Mouse (Mus musculus) forebrain, embryonic 16.5 days (tissue): ENCODE measurements around the gene Olfr552. TPM values are rescaled to one million over a fixed set of nuclear protein-coding genes. Genes with fewer than 3 reads are reported as not detected.
"Not testable (repeated sequence)": the region's sequence is repeated elsewhere in the genome, so short reads cannot be mapped to it uniquely, and the experiment has no call there.

Source experiments
- ATAC-seq: fragments of 200-750 bp; cut with Nextera tagmentation; 2 replicates; pipeline ENCODE4 v1.8.0; 2017; ENCODE audit warnings: mild to moderate bottlenecking, moderate library complexity
- H3K27ac ChIP-seq: fragments of 300-500 bp; sonication (generic); 2 replicates; pipeline ENCODE4 v1.5.1; 2014; ENCODE audit warnings: low read length, control low read depth
- H3K27me3 ChIP-seq: fragments of 300-500 bp; sonication (generic); replicated peaks from 2 replicates; pipeline ENCODE4 v1.6.1; 2014; ENCODE audit warnings: low read length; ENCODE audit not compliant: control insufficient read depth, insufficient read depth
- H3K36me3 ChIP-seq: fragments of 300-500 bp; sonication (generic); 2 replicates; pipeline ENCODE4 v1.6.1; 2014; ENCODE audit not compliant: control insufficient read depth, insufficient read depth
- H3K4me1 ChIP-seq: fragments of 300-500 bp; sonication (generic); replicated peaks from 2 replicates; pipeline ENCODE4 v1.6.1; 2014; ENCODE audit warnings: low read length; ENCODE audit not compliant: control insufficient read depth, insufficient read depth
- H3K4me2 ChIP-seq: fragments of 300-500 bp; sonication (generic); 2 replicates; pipeline ENCODE4 v1.6.1; 2014; ENCODE audit warnings: mild to moderate bottlenecking, low read length, control low read depth
- H3K4me3 ChIP-seq: fragments of 300-500 bp; sonication (generic); replicated peaks from 2 replicates; pipeline ENCODE4 v1.5.1; 2014; ENCODE audit warnings: mild to moderate bottlenecking, low read length, control low read depth
- H3K9ac ChIP-seq: fragments of 300-500 bp; sonication (generic); replicated peaks from 2 replicates; pipeline ENCODE4 v1.6.1; 2014; ENCODE audit warnings: low read depth, low read length, control low read depth
- H3K9me3 ChIP-seq: fragments of 300-500 bp; sonication (generic); 2 replicates; pipeline ENCODE4 v1.6.1; 2016; ENCODE audit warnings: low read length; ENCODE audit not compliant: control insufficient read depth
- WGBS: fragments of 180-500 bp; shearing (Covaris S2); extraction: QIAGEN DNeasy Blood & Tissue Kit; methylation state at CpG from one replicate; pipeline ENCODE4 v1.1.7; 2014; 5-methylcytosine and 5-hydroxymethylcytosine counted together
- polyA plus RNA-seq: library from polyadenylated mRNA; unstranded; fragments of >200 nt; fragmentation: Nextera tagmentation; extraction: Ambion mirVana; gene quantifications from 2 replicates; pipeline ENCODE4 v1.2.1, GENCODE M21; 2015

The Olfr552 gene
- polyA plus RNA-seq, 1 experiment from 2014 or later, result not detected

DNA sequence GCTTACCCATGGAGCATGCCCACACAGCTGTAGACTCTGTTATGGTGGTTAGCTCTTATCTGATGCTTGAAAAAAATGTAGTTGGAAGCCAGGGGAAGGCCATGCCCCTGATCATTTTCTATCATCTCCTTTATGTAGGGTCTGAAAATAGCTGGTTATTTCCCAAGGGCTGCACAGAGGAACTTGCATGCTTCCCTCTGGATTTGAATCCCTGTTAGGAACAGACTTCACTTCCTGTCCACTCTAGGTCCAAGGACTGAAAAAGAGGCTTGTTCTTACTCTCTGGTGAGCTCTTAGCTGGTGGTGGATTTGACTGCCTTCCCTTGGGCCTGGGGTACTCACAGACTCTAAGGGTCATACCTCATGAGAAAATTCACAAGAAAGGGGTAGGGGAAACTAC is 20.5 kb downstream of the Olfr552 start, which contains the start of gene Olfr553:
Gene Olfr553 (minus strand): TSS at position 101 of the 400 bp plus-strand sequence.
- no peaks in the 10 kb centered on the region for H3K27me3 ChIP-seq
- H3K9me3 ChIP-seq, result no peaks in the 10 kb centered on the region
- H3K36me3 ChIP-seq, result no peaks in the 10 kb centered on the region
- no peak within 1 kb of the TSS for H3K4me3 ChIP-seq
- H3K9ac ChIP-seq, result no peak within 1 kb of the TSS
- ATAC-seq, result no peak
- no peak within 1 kb of the TSS for H3K27ac ChIP-seq
- no peaks in the 10 kb centered on the region for H3K4me1 ChIP-seq
- H3K4me2 ChIP-seq, result no peak within 1 kb of the TSS

DNA sequence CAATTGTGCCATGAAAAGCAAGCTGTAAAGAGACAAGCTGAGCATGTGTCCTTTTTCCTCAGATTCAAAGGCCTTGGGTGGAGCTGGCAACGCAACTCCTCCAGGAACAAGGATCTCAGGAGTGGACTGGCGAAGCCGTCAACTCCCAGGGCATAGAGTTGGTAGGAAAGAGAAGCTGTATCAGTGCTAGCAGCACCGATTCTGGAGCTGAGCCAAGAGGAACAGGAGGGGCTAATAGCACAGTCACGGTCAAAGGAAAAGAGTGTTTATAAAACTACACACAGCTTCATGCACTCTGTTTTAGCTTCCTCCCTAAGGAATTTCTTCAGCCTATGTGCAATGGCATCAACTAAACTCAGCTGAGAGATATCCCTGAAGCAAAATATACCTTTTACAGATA is 22.0 kb downstream of the Olfr552 start:
- no peaks in the 10 kb centered on the region for H3K36me3 ChIP-seq
- no peaks in the 10 kb centered on the region for H3K27me3 ChIP-seq
- no peak overlapping the region for H3K9ac ChIP-seq
- no peaks in the 10 kb centered on the region for H3K9me3 ChIP-seq
- ATAC-seq, result no peak
- 59% methylated on average over 5 of the region's 5 CpGs for WGBS
- H3K27ac ChIP-seq, result no peak overlapping the region
- H3K4me3 ChIP-seq, result no peak overlapping the region
- no peak overlapping the region for H3K4me2 ChIP-seq
- H3K4me1 ChIP-seq, result no peaks in the 10 kb centered on the region

DNA sequence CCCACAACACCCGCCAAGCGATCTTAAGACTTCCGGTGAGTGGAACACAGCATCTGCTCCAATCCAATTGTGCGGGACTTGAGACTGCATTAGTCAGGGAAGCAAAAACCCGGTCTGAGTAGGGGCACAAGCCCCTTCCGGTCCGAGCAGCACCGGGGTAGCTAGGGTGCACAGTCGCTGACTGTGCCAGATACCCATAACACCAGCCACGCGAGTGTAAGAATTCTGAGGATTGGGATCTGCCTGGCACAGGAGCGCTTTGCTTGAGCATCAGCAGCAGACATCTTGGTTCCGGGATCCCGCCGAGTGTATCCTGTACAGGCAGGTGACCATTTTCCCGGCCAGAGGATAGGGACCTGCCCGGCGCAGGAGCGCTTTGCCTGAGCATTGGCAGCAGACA is 22.8 kb downstream of the Olfr552 start:
- not testable (repeated sequence) for H3K27me3 ChIP-seq, H3K4me3 ChIP-seq, ATAC-seq, H3K9me3 ChIP-seq, H3K36me3 ChIP-seq, H3K4me2 ChIP-seq, H3K27ac ChIP-seq, H3K9ac ChIP-seq, H3K4me1 ChIP-seq
- WGBS, result 90% methylated on average over 17 of the region's 19 CpGs

DNA sequence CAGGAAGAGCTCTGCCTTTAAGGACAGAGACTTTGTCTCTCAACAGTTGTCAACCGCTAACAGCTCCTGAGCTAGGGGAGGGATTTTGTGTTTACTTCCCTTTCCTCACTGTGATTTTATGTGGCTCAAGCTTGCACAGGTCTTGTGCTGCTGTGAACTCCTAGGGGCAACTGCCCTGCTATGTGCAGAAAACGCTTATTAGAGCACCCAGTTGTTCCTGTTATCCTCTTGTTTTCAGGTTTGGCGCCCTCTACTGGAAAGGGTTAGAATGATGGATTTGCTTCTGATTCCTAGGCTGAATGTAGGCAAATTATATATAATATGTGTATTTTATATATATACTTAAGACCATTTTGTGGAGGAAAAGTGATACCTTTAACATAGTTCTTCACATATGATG is 39.1 kb downstream of the Olfr552 start:
- no peaks in the 10 kb centered on the region for H3K36me3 ChIP-seq
- WGBS, result 29% methylated on average over 3 of the region's 3 CpGs
- H3K27me3 ChIP-seq, result no peaks in the 10 kb centered on the region
- H3K9me3 ChIP-seq, result no peaks in the 10 kb centered on the region
- H3K27ac ChIP-seq, result no peak overlapping the region
- ATAC-seq, result no peak
- no peaks in the 10 kb centered on the region for H3K4me1 ChIP-seq
- no peak overlapping the region for H3K4me3 ChIP-seq
- H3K9ac ChIP-seq, result no peak overlapping the region
- no peak overlapping the region for H3K4me2 ChIP-seq

DNA sequence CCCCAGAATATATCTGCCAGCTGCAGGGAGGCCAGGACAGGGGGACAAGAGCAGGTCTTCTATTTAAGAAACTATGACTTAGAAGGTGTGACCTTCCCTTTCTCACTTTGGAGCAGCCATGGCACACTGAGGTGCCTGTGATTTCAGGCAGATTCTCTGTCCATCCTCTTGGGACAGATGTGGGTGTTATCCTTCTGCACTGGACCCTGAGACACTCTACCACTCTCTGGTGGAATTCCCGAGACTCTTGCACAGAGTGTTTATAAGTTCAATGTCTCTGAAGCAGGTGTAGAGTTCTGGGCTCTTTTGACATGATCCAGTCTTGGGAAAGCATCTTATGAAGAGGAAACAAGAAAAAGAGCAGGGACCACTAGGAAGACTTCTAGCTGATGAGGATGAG is 40.6 kb downstream of the Olfr552 start, which contains the start of gene Olfr554:
Gene Olfr554 (plus strand): TSS at position 301 of the 400 bp plus-strand sequence.
- no peaks in the 10 kb centered on the region for H3K4me1 ChIP-seq
- H3K4me3 ChIP-seq, result no peak within 1 kb of the TSS
- H3K27me3 ChIP-seq, result no peaks in the 10 kb centered on the region
- no peak for ATAC-seq
- H3K27ac ChIP-seq, result no peak within 1 kb of the TSS
- no peaks in the 10 kb centered on the region for H3K36me3 ChIP-seq
- no peak within 1 kb of the TSS for H3K9ac ChIP-seq
- no peaks in the 10 kb centered on the region for H3K9me3 ChIP-seq
- 68% methylated on average over 1 of the region's 1 CpGs for WGBS
- H3K4me2 ChIP-seq, result no peak within 1 kb of the TSS

DNA sequence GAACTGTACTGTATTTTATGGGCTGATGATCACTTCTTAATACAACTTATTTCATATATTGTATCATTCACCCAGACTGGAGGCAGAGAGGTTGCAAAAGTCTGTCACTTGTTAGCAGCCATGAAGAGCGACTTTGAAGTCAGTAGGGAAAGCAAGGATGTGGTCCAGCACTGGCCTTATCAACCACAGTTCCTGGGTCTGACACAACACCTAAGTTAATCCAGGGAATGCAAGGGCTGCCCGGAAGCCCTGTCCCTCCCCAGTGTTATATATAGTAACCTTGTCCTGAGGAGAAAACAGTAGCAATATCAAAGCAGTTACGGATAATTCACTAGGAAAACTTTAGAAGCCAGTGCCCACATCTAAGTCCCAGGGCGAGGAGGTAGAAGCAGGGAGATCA is 47.4 kb downstream of the Olfr552 start:
- not testable (repeated sequence) for H3K4me2 ChIP-seq, H3K9me3 ChIP-seq, H3K9ac ChIP-seq, H3K27ac ChIP-seq, H3K27me3 ChIP-seq, ATAC-seq, H3K4me1 ChIP-seq, H3K36me3 ChIP-seq, H3K4me3 ChIP-seq
- WGBS, result 84% methylated on average over 3 of the region's 4 CpGs

Other genes starting within 250 kb of the Olfr552 start
- gene Rrm1, start 156.1 kb upstream of the Olfr552 start, polyA plus RNA-seq, result 79.3 and 96.2 TPM in 2 replicates
- gene Olfr543, start 116.1 kb upstream of the Olfr552 start, polyA plus RNA-seq, result 0.43 and 0.66 TPM in 2 replicates
- 0.10 TPM in 2 replicates for gene Olfr544, start 109.5 kb upstream of the Olfr552 start, polyA plus RNA-seq
- 0.17 TPM in 1 of 2 replicates, not detected in the other for gene Olfr545, start 98.2 kb upstream of the Olfr552 start, polyA plus RNA-seq
- not detected in 2 replicates for gene Olfr547, start 63.0 kb upstream of the Olfr552 start, polyA plus RNA-seq
- gene Olfr548-ps1, start 56.9 kb upstream of the Olfr552 start, polyA plus RNA-seq, result not detected in 2 replicates
- not detected in 2 replicates for gene Olfr549, start 47.9 kb upstream of the Olfr552 start, polyA plus RNA-seq
- 0.41 TPM in 1 of 2 replicates, not detected in the other for gene Trim21, start 32.3 kb upstream of the Olfr552 start, polyA plus RNA-seq
- not detected in 2 replicates for gene Olfr550, start 26.3 kb upstream of the Olfr552 start, polyA plus RNA-seq
- not detected in 2 replicates for gene Olfr551, start 5.9 kb upstream of the Olfr552 start, polyA plus RNA-seq
- gene Olfr553, start 20.4 kb downstream of the Olfr552 start, polyA plus RNA-seq, result not detected in 2 replicates
- not detected in 2 replicates for gene Olfr554, start 40.7 kb downstream of the Olfr552 start, polyA plus RNA-seq
- gene Olfr555, start 61.1 kb downstream of the Olfr552 start, polyA plus RNA-seq, result not detected in 2 replicates
- gene Olfr556, start 67.1 kb downstream of the Olfr552 start, polyA plus RNA-seq, result not detected in 2 replicates
- 5.6 and 5.8 TPM in 2 replicates for gene Trim68, start 89.6 kb downstream of the Olfr552 start, polyA plus RNA-seq
- not detected in 2 replicates for gene Olfr557, start 98.1 kb downstream of the Olfr552 start, polyA plus RNA-seq
- not detected in 2 replicates for gene Olfr558, start 104.4 kb downstream of the Olfr552 start, polyA plus RNA-seq
- gene Olfr33, start 121.3 kb downstream of the Olfr552 start, polyA plus RNA-seq, result not detected in 2 replicates
- not detected in 2 replicates for gene Olfr559, start 129.7 kb downstream of the Olfr552 start, polyA plus RNA-seq
- gene Olfr560, start 161.6 kb downstream of the Olfr552 start, polyA plus RNA-seq, result not detected in 2 replicates
- gene Olfr78, start 161.7 kb downstream of the Olfr552 start, polyA plus RNA-seq, result not detected in 2 replicates
- gene Olfr561, start 173.5 kb downstream of the Olfr552 start, polyA plus RNA-seq, result not detected in 2 replicates
- gene Olfr564, start 205.7 kb downstream of the Olfr552 start, polyA plus RNA-seq, result not detected in 2 replicates